8 mouse cellular contexts compared by ENCODE assay signal in the genomic region with DNA sequence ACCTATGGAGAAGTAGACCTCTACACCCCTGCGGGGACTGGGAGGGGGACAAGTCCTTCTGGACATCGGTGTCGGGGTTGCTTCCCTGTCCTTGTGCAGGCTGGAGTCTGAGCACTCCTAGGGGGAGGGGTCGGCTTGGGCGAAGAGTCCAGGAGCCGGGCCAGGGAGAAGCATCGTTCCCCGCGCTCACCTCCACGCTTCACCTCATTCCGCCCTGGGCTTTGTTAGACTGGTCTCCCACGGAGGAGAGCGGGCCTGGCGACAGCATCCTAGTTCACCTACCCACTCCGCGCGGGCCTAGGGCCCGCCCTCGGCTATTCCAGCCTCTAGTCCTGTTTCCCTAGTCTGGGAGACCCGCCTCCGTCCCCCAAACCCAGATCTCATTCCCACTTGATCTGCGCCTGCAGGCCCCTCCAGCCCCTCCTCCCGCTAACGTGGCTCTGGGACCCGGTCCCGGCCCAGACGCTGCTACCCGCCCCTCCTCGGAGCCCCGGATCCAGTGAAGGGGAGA. TPM values are rescaled to one million over a fixed set of nuclear protein-coding genes. Genes with fewer than 3 reads are reported as not detected.
DNase-seq lines count a peak whose midpoint lies in the region; ATAC-seq and TF ChIP-seq lines count a peak whose summit lies in the region.

No protein-coding gene starts in this region.

- intact Hi-C loops in heart, postnatal 14 days (cut with DNase I), result no loop called here

- no peak for TF ChIP-seq EP300 in liver, embryonic 14.5 days (IDR thresholded peaks at IDR 0.05; ENCODE audit: low read depth)

- H3K4me3 ChIP-seq in spleen, adult 2 months (ENCODE audit: extremely low read depth, insufficient read depth, insufficient read length), result peak overlapping the region; percentile 62; the same call in 1 of the 2 replicates
- H3K4me3 ChIP-seq in liver, embryonic 14.5 days (ENCODE audit: insufficient read depth in 1 of 2, low read depth in 2 of 2, low read length in 2 of 2), result peak overlapping the region; percentile 59 to 70
- peak overlapping the region; percentile 79 for H3K4me3 ChIP-seq in stomach, embryonic 16.5 days (replicated peaks; ENCODE audit: low read length)

- H3K27ac ChIP-seq in spleen, adult 2 months (ENCODE audit: insufficient read depth, low read length), result no peak overlapping the region
- no peak overlapping the region for H3K27ac ChIP-seq in liver, embryonic 14.5 days
- H3K27ac ChIP-seq in stomach, embryonic 16.5 days (ENCODE audit: low read length), result peak overlapping the region; percentile 49

- no peak for ATAC-seq in liver, embryonic 14.5 days (ENCODE audit: insufficient read depth)
- ATAC-seq in stomach, embryonic 16.5 days (ENCODE audit: insufficient read depth, low FRiP score), result peak; percentile 14

- peaks cover 7% of the 10 kb centered on the region; the same call in 1 of the 2 replicates for H3K4me1 ChIP-seq in spleen, adult 2 months (ENCODE audit: control insufficient read depth, insufficient read depth, insufficient read length)
- H3K4me1 ChIP-seq in liver, embryonic 14.5 days (replicated peaks; ENCODE audit: control insufficient read depth in 2 of 2, insufficient read depth in 2 of 2, low read length in 1 of 2), result peaks cover 2 to 4% of the 10 kb centered on the region in 2 experiments; a peak in 2 of 4 replicates
- peaks cover 32% of the 10 kb centered on the region for H3K4me1 ChIP-seq in stomach, embryonic 16.5 days (ENCODE audit: control insufficient read depth, insufficient read depth, low read length)

- DNase-seq in spleen, adult 2 months (ENCODE audit: low read depth in 1 of 2, low spot score in 2 of 2), result no peak
- DNase-seq in spleen, postnatal 36 days (ENCODE audit: low spot score in 2 of 2), result no peak
- peak; percentile 32 to 37 for DNase-seq in cerebellum, postnatal 36 days
- DNase-seq in heart, postnatal 14 days, result peak; percentile 20 to 25
- DNase-seq in liver, embryonic 14.5 days (ENCODE audit: low read depth in 3 of 3, low spot score in 3 of 3), result no peak
- no peak for DNase-seq in layer of hippocampus, adult 9-11 months
- DNase-seq in ovary, postnatal 36 days (ENCODE audit: low spot score), result no peak

- H3K27me3 ChIP-seq in spleen, adult 2 months (ENCODE audit: control insufficient read depth, insufficient read depth, low read length), result peaks cover 10% of the 10 kb centered on the region
- peaks cover 33% of the 10 kb centered on the region for H3K27me3 ChIP-seq in liver, embryonic 14.5 days (ENCODE audit: control insufficient read depth, insufficient read depth, low read length)
- no peaks in the 10 kb centered on the region for H3K27me3 ChIP-seq in stomach, embryonic 16.5 days (ENCODE audit: control insufficient read depth, insufficient read depth, low read length)

- WGBS in spleen, adult 2 months, result 11% methylated on average over 30 of the region's 30 CpGs
- 3% methylated on average over 30 of the region's 30 CpGs for WGBS in liver, embryonic 14.5 days (ENCODE audit: insufficient replicate concordance)
- WGBS in stomach, embryonic 16.5 days, result 1% methylated on average over 30 of the region's 30 CpGs

- no peaks in the 10 kb centered on the region for H3K9me3 ChIP-seq in liver, embryonic 14.5 days (ENCODE audit: control insufficient read depth, low read length)
- H3K9me3 ChIP-seq in stomach, embryonic 16.5 days (replicated peaks; ENCODE audit: control insufficient read depth, low read length), result no peaks in the 10 kb centered on the region

- no peaks in the 10 kb centered on the region for H3K36me3 ChIP-seq in spleen, adult 2 months (ENCODE audit: control insufficient read depth, insufficient read depth, low read length)
- no peaks in the 10 kb centered on the region for H3K36me3 ChIP-seq in liver, embryonic 14.5 days (replicated peaks; ENCODE audit: control insufficient read depth, insufficient read depth, low read depth)
- H3K36me3 ChIP-seq in stomach, embryonic 16.5 days (ENCODE audit: control insufficient read depth, insufficient read depth, low read length), result no peaks in the 10 kb centered on the region

- no peak for TF ChIP-seq CTCF in spleen, adult 2 months (IDR thresholded peaks at IDR 0.05; ENCODE audit: extremely low read depth, insufficient read depth, insufficient read length, insufficient replicate concordance)
- no peak for TF ChIP-seq CTCF in liver, embryonic 14.5 days (IDR thresholded peaks at IDR 0.05; ENCODE audit: low read depth)

- peak overlapping the region; percentile 89 for H3K4me2 ChIP-seq in liver, embryonic 14.5 days (ENCODE audit: low read depth)
- H3K4me2 ChIP-seq in stomach, embryonic 16.5 days (ENCODE audit: low read depth, low read length), result peak overlapping the region; percentile 86

- H3K9ac ChIP-seq in liver, embryonic 14.5 days (replicated peaks), result no peak overlapping the region; the same call in 1 of the 2 replicates
- peak overlapping the region; percentile 81 for H3K9ac ChIP-seq in stomach, embryonic 16.5 days (ENCODE audit: low read length)

- TF ChIP-seq POLR2A in spleen, adult 2 months (IDR thresholded peaks at IDR 0.05; ENCODE audit: low read depth, low read length), result no peak

RNA-seq across cellular contexts. Expression of gene Sema6c, which starts 0.8 kb away (rescaled TPM):
- 2.2 TPM in 2 replicates for polyA plus RNA-seq in spleen, adult 2 months (2012; rRNA removed)
- total RNA-seq in heart, postnatal 14 days (2021), result 10 to 100 TPM in 1 of 2 experiments, 1 to 10 TPM in 1; 5.8 to 11.8 TPM
- 0.69 and 1.6 TPM in 2 replicates for polyA plus RNA-seq in liver, embryonic 14.5 days (2012; rRNA removed)
- 0.11 and 0.29 TPM in 2 replicates for polyA plus RNA-seq in liver, embryonic 14.5 days (2014; fragmentation: Nextera tagmentation; extraction: Ambion mirVana)
- 1.5 and 2.6 TPM in 2 replicates for polyA plus RNA-seq in stomach, embryonic 16.5 days (2015; fragmentation: Nextera tagmentation; extraction: Ambion mirVana)

RNA-seq across cellular contexts. Expression of gene Tnfaip8l2, which starts 18.9 kb away (rescaled TPM):
- 89.1 and 132 TPM in 2 replicates for polyA plus RNA-seq in spleen, adult 2 months (2012; rRNA removed)
- 1 to 10 TPM; 3.0 to 3.1 TPM for total RNA-seq in heart, postnatal 14 days (2021)
- polyA plus RNA-seq in liver, embryonic 14.5 days (2012; rRNA removed), result 4.8 and 4.9 TPM in 2 replicates
- 5.7 and 6.1 TPM in 2 replicates for polyA plus RNA-seq in liver, embryonic 14.5 days (2014; fragmentation: Nextera tagmentation; extraction: Ambion mirVana)
- polyA plus RNA-seq in stomach, embryonic 16.5 days (2015; fragmentation: Nextera tagmentation; extraction: Ambion mirVana), result 5.4 and 6.5 TPM in 2 replicates

RNA-seq across cellular contexts. Expression of gene Lysmd1, which starts 27.2 kb away (rescaled TPM):
- polyA plus RNA-seq in spleen, adult 2 months (2012; rRNA removed), result 4.7 and 5.3 TPM in 2 replicates
- total RNA-seq in heart, postnatal 14 days (2021), result 1 to 10 TPM; 6.4 to 7.4 TPM
- polyA plus RNA-seq in liver, embryonic 14.5 days (2012; rRNA removed), result 2.9 and 3.9 TPM in 2 replicates
- polyA plus RNA-seq in liver, embryonic 14.5 days (2014; fragmentation: Nextera tagmentation; extraction: Ambion mirVana), result 4.8 and 5.2 TPM in 2 replicates
- 13.7 and 14.5 TPM in 2 replicates for polyA plus RNA-seq in stomach, embryonic 16.5 days (2015; fragmentation: Nextera tagmentation; extraction: Ambion mirVana)

RNA-seq across cellular contexts. Expression of gene Scnm1, which starts 27.3 kb away (rescaled TPM):
- 25.2 and 29.4 TPM in 2 replicates for polyA plus RNA-seq in spleen, adult 2 months (2012; rRNA removed)
- total RNA-seq in heart, postnatal 14 days (2021), result 10 to 100 TPM; 29.5 to 33.5 TPM
- polyA plus RNA-seq in liver, embryonic 14.5 days (2012; rRNA removed), result 22.4 and 33.1 TPM in 2 replicates
- polyA plus RNA-seq in liver, embryonic 14.5 days (2014; fragmentation: Nextera tagmentation; extraction: Ambion mirVana), result 23.1 and 24.8 TPM in 2 replicates
- polyA plus RNA-seq in stomach, embryonic 16.5 days (2015; fragmentation: Nextera tagmentation; extraction: Ambion mirVana), result 55.8 and 58.2 TPM in 2 replicates

RNA-seq across cellular contexts. Expression of gene Tmod4, which starts 36.8 kb away (rescaled TPM):
- 0.69 and 0.91 TPM in 2 replicates for polyA plus RNA-seq in spleen, adult 2 months (2012; rRNA removed)
- total RNA-seq in heart, postnatal 14 days (2021), result 10 to 100 TPM; 10.6 to 11.1 TPM
- 0.11 and 0.32 TPM in 2 replicates for polyA plus RNA-seq in liver, embryonic 14.5 days (2012; rRNA removed)
- polyA plus RNA-seq in liver, embryonic 14.5 days (2014; fragmentation: Nextera tagmentation; extraction: Ambion mirVana), result 0.15 and 0.23 TPM in 2 replicates
- polyA plus RNA-seq in stomach, embryonic 16.5 days (2015; fragmentation: Nextera tagmentation; extraction: Ambion mirVana), result 2.2 and 7.3 TPM in 2 replicates

Comparison
In these comparisons a context has a peak if more than half of its experiments do, and no peak if none do; other contexts are left out.
1. DNase-seq: peak in cerebellum, postnatal 36 days (2 of 2) and heart, postnatal 14 days (2 of 2); none in spleen, adult 2 months (0 of 2), spleen, postnatal 36 days (0 of 2), liver, embryonic 14.5 days (0 of 3), layer of hippocampus, adult 9-11 months (single experiment) and ovary, postnatal 36 days (single experiment).
2. RNA of gene Tnfaip8l2, which starts 18.9 kb away (polyA plus RNA-seq): 89.1 to 132 TPM in spleen, adult 2 months; 5.4 to 6.5 TPM in stomach, embryonic 16.5 days and 4.8 to 6.1 TPM in liver, embryonic 14.5 days; every median in the first group is over 10 times any median in the second.
3. Peak in every context shown above with its lines, with median percentiles within 50 percentile points of each other: H3K4me3 ChIP-seq.